Mouse (Mus musculus) brain, embryonic 14.5 days (tissue): Measurements from ENCODE around the gene Smpd1.

Experiments used
- CTCF ChIP-seq: fragments of 200-500 bp; IDR thresholded peaks from 2 replicates; pipeline ENCODE4 v1.5.1; 2012; ENCODE audit warnings: inconsistent platforms, mild to moderate bottlenecking, moderate library complexity, borderline replicate concordance; ENCODE audit not compliant: insufficient read depth, insufficient read length; ENCODE audit errors: extremely low read depth
- POLR2A ChIP-seq: fragments of 200-500 bp; IDR thresholded peaks from 2 replicates; pipeline ENCODE4 v1.6.1; 2012; ENCODE audit warnings: mild to moderate bottlenecking, inconsistent platforms, borderline replicate concordance; ENCODE audit not compliant: poor library complexity, insufficient read depth, insufficient read length, severe bottlenecking; ENCODE audit errors: extremely low read depth

DNA sequence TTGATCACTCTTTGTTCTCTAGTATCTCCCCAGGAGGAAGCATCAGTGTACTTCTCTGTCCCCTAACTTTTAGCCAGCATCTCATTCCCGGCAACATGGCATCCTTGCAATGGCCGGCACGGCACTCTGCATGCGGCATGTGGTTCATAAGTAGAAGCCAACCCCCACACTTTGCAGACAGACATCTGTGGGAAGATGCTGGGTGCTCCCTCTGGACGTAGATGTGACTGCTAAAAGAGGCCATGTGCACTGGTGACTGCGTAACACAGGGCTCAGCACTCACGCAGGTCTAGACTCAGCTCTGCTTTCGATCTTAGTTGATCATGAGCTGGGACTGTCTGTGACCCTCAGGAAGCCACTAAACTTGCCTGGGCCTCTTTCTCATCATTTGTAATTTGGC, 18.8 kb downstream of the Smpd1 start:
- TF ChIP-seq CTCF (no peak), POLR2A (no peak)
